30 mouse cellular contexts compared by ENCODE assay signal in genomic region chr5:81524532-81524961, GRCm38 (mm10).
DNase-seq lines count a peak whose midpoint lies in the region; ATAC-seq lines count a peak whose summit lies in the region.
"Had no signal": no experiment of that assay in that cellular context is flagged by ENCODE, and none has a peak within 500 bp of the region (broad histone marks: within the 10 kb centered on the region; RNA-seq: fewer than 3 reads in every experiment).

No protein-coding gene starts in this region.

- H3K9me3 ChIP-seq in forebrain, embryonic 13.5 days (replicated peaks): no peaks in the 10 kb centered on the region
- no peaks in the 10 kb centered on the region for H3K9me3 ChIP-seq in forebrain, embryonic 12.5 days
- H3K9me3 ChIP-seq in hindbrain, embryonic 13.5 days: no peaks in the 10 kb centered on the region
- no peaks in the 10 kb centered on the region for H3K9me3 ChIP-seq in hindbrain, embryonic 12.5 days (replicated peaks)
- H3K9me3 ChIP-seq in neural tube, embryonic 14.5 days (ENCODE audit: control insufficient read depth, low read length): no peaks in the 10 kb centered on the region
- H3K9me3 ChIP-seq: embryonic facial prominence, embryonic 13.5 days; heart, embryonic 10.5 days; limb, embryonic 15.5 days; midbrain, embryonic 15.5 days had no signal

- H3K4me2 ChIP-seq in forebrain, embryonic 13.5 days: no peak overlapping the region
- H3K4me2 ChIP-seq in forebrain, embryonic 12.5 days: no peak overlapping the region
- no peak overlapping the region for H3K4me2 ChIP-seq in hindbrain, embryonic 13.5 days
- no peak overlapping the region for H3K4me2 ChIP-seq in hindbrain, embryonic 12.5 days (replicated peaks)
- no peak overlapping the region for H3K4me2 ChIP-seq in neural tube, embryonic 14.5 days (ENCODE audit: low read depth, low read length)
- H3K4me2 ChIP-seq: embryonic facial prominence, embryonic 13.5 days; limb, embryonic 15.5 days; lung, embryonic 14.5 days; midbrain, embryonic 15.5 days had no signal

- no peaks in the 10 kb centered on the region for H3K27me3 ChIP-seq in forebrain, embryonic 13.5 days
- H3K27me3 ChIP-seq in forebrain, embryonic 12.5 days: no peaks in the 10 kb centered on the region
- H3K27me3 ChIP-seq in hindbrain, embryonic 13.5 days: no peaks in the 10 kb centered on the region
- H3K27me3 ChIP-seq in hindbrain, embryonic 12.5 days: no peaks in the 10 kb centered on the region
- no peaks in the 10 kb centered on the region for H3K27me3 ChIP-seq in neural tube, embryonic 14.5 days (ENCODE audit: control insufficient read depth, insufficient read depth, low read length)
- H3K27me3 ChIP-seq: embryonic facial prominence, embryonic 13.5 days; limb, embryonic 15.5 days; midbrain, embryonic 15.5 days had no signal

- peaks cover 7% of the 10 kb centered on the region for H3K4me1 ChIP-seq in forebrain, embryonic 13.5 days
- peaks cover 6% of the 10 kb centered on the region for H3K4me1 ChIP-seq in forebrain, embryonic 12.5 days
- H3K4me1 ChIP-seq in hindbrain, embryonic 13.5 days (replicated peaks): peaks cover 17% of the 10 kb centered on the region
- H3K4me1 ChIP-seq in hindbrain, embryonic 12.5 days: peaks cover 6% of the 10 kb centered on the region
- H3K4me1 ChIP-seq in neural tube, embryonic 14.5 days (ENCODE audit: control insufficient read depth, insufficient read depth, low read length): no peaks in the 10 kb centered on the region
- H3K4me1 ChIP-seq: limb, embryonic 15.5 days had no signal

- 74% methylated on average over 12 of the region's 12 CpGs for WGBS in forebrain, embryonic 13.5 days
- 82% methylated on average over 12 of the region's 12 CpGs for WGBS in forebrain, embryonic 12.5 days
- WGBS in hindbrain, embryonic 13.5 days: 63% methylated on average over 12 of the region's 12 CpGs
- 76% methylated on average over 12 of the region's 12 CpGs for WGBS in hindbrain, embryonic 12.5 days
- 63% methylated on average over 12 of the region's 12 CpGs for WGBS in neural tube, embryonic 14.5 days

- no peak overlapping the region for H3K9ac ChIP-seq in forebrain, embryonic 13.5 days
- no peak overlapping the region for H3K9ac ChIP-seq in forebrain, embryonic 12.5 days
- H3K9ac ChIP-seq in hindbrain, embryonic 13.5 days: no peak overlapping the region
- H3K9ac ChIP-seq in hindbrain, embryonic 12.5 days: no peak overlapping the region
- no peak overlapping the region for H3K9ac ChIP-seq in neural tube, embryonic 14.5 days (replicated peaks; ENCODE audit: low read depth, low read length)
- H3K9ac ChIP-seq: embryonic facial prominence, embryonic 13.5 days; limb, embryonic 15.5 days; liver, embryonic 14.5 days; lung, embryonic 14.5 days; midbrain, embryonic 15.5 days had no signal

- H3K27ac ChIP-seq in forebrain, embryonic 13.5 days: no peak overlapping the region
- H3K27ac ChIP-seq in forebrain, embryonic 12.5 days: no peak overlapping the region
- H3K27ac ChIP-seq in hindbrain, embryonic 13.5 days: peak overlapping the region; percentile 31; the same call in 1 of the 2 replicates
- no peak overlapping the region for H3K27ac ChIP-seq in hindbrain, embryonic 12.5 days
- H3K27ac ChIP-seq in neural tube, embryonic 14.5 days (ENCODE audit: low read depth, low read length): no peak overlapping the region
- H3K27ac ChIP-seq: embryonic facial prominence, embryonic 13.5 days; heart, embryonic 10.5 days; left cerebral cortex, adult 2 months; limb, embryonic 15.5 days; liver, embryonic 14.5 days; midbrain, embryonic 15.5 days; stomach, postnatal 0 days had no signal

- no peaks in the 10 kb centered on the region for H3K36me3 ChIP-seq in forebrain, embryonic 13.5 days (ENCODE audit: poor library complexity, severe bottlenecking)
- no peaks in the 10 kb centered on the region for H3K36me3 ChIP-seq in forebrain, embryonic 12.5 days (replicated peaks)
- H3K36me3 ChIP-seq in hindbrain, embryonic 13.5 days: no peaks in the 10 kb centered on the region
- no peaks in the 10 kb centered on the region for H3K36me3 ChIP-seq in hindbrain, embryonic 12.5 days
- no peaks in the 10 kb centered on the region for H3K36me3 ChIP-seq in neural tube, embryonic 14.5 days (ENCODE audit: control insufficient read depth, insufficient read depth, low read length)
- H3K36me3 ChIP-seq: embryonic facial prominence, embryonic 13.5 days; heart, embryonic 10.5 days; limb, embryonic 15.5 days; midbrain, embryonic 15.5 days had no signal

- H3K4me3 ChIP-seq in forebrain, embryonic 13.5 days: no peak overlapping the region
- no peak overlapping the region for H3K4me3 ChIP-seq in forebrain, embryonic 12.5 days (replicated peaks)
- no peak overlapping the region for H3K4me3 ChIP-seq in hindbrain, embryonic 13.5 days
- no peak overlapping the region for H3K4me3 ChIP-seq in hindbrain, embryonic 12.5 days
- H3K4me3 ChIP-seq in neural tube, embryonic 14.5 days (ENCODE audit: low read depth, low read length): no peak overlapping the region
- H3K4me3 ChIP-seq: embryonic facial prominence, embryonic 13.5 days; erythroblast, embryonic 14.5 days; heart, embryonic 10.5 days; left cerebral cortex, adult 2 months; limb, embryonic 15.5 days; midbrain, embryonic 15.5 days; myocyte had no signal

- DNase-seq in brain, adult 2 months (ENCODE audit: low read depth, low spot score): peak; percentile 20
- no peak for DNase-seq in right cerebral cortex, postnatal 10 days (ENCODE audit: low spot score in 2 of 2)
- DNase-seq: adrenal gland, postnatal 36 days; cerebellum, adult 18-20 months; cerebellum, postnatal 36 days; embryo, embryonic 11 days; gastrocnemius, postnatal 10 days; kidney, adult 9 months; kidney, postnatal 36 days; layer of hippocampus, adult 9-11 months; left cerebral cortex, postnatal 4 days; lung, embryonic 14.5 days; right cerebral cortex, postnatal 14 days; thymus, adult 2 months; thymus, postnatal 4 days had no signal

- ATAC-seq in forebrain, embryonic 13.5 days: peak; percentile 33; the same call in 1 of the 2 replicates
- ATAC-seq in forebrain, embryonic 12.5 days (ENCODE audit: low FRiP score): no peak
- ATAC-seq in hindbrain, embryonic 13.5 days (ENCODE audit: low FRiP score): peak; percentile 63
- no peak for ATAC-seq in hindbrain, embryonic 12.5 days (ENCODE audit: low FRiP score)
- peak; percentile 79; the same call in 1 of the 2 replicates for ATAC-seq in neural tube, embryonic 14.5 days (ENCODE audit: low read depth)
- ATAC-seq: intestine, embryonic 16.5 days; midbrain, embryonic 15.5 days had no signal

Comparison
In these comparisons a context has a peak if more than half of its experiments do, and no peak if none do; other contexts are left out.
1. ATAC-seq: peak in forebrain, embryonic 13.5 days (single experiment), hindbrain, embryonic 13.5 days (single experiment) and neural tube, embryonic 14.5 days (single experiment); none in forebrain, embryonic 12.5 days (single experiment) and hindbrain, embryonic 12.5 days (single experiment).